Mouse (Mus musculus): Measurements from ENCODE around the gene Atf7.
A peak's percentile ranks its signal among the peaks of the same experiment; 100 is the strongest.

DNA sequence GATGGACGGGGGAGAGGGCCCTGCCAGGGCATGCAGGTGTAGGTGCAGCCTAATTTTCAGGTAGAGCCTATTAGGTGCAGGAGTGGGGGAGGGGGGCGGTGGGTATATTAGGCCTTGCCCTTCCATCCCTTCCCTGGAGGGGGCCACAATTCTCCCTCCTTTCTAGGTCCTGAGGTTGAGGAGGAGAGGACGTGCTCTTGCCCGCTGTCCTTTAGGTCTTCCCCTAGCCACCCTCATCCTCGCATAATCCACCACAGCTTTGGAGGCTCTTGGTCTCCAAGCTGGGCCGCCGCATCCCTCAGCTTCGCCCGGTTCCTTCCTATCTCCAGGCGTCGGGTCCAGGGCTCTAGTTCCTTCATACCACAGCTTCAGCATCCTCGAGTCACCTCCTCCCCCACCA is 109.0 kb downstream of the Atf7 start:
- TF ChIP-seq ZMIZ1 (IDR thresholded peaks at IDR 0.05; ENCODE audit: low read depth, low read length) (no peak), USF1 (IDR thresholded peaks at IDR 0.05; ENCODE audit: low read depth, low read length) (no peak), MAZ (IDR thresholded peaks at IDR 0.05; ENCODE audit: low read depth, low read length) (no peak), MEF2A (IDR thresholded peaks at IDR 0.05; ENCODE audit: borderline replicate concordance, low read depth, low read length) (no peak), CTCF (conservative IDR thresholded peaks at IDR 0.05 in 1 of 2, IDR thresholded peaks at IDR 0.05 in 1 of 2; ENCODE audit: low read depth in 2 of 2, low read length in 2 of 2) (no peak), MYC (IDR thresholded peaks at IDR 0.05; ENCODE audit: low read depth, low read length) (no peak), MAX (IDR thresholded peaks at IDR 0.05; ENCODE audit: low read length) (0 out of 2 replicates have a peak, but pooled peaks have one; percentile 25), SIN3A (IDR thresholded peaks at IDR 0.05; ENCODE audit: low read length) (no peak), CHD1 (IDR thresholded peaks at IDR 0.05; ENCODE audit: low read depth, low read length) (no peak)

All from CH12.LX (cell line).